Mouse (Mus musculus): ENCODE results near the gene Pole3.

DNA sequence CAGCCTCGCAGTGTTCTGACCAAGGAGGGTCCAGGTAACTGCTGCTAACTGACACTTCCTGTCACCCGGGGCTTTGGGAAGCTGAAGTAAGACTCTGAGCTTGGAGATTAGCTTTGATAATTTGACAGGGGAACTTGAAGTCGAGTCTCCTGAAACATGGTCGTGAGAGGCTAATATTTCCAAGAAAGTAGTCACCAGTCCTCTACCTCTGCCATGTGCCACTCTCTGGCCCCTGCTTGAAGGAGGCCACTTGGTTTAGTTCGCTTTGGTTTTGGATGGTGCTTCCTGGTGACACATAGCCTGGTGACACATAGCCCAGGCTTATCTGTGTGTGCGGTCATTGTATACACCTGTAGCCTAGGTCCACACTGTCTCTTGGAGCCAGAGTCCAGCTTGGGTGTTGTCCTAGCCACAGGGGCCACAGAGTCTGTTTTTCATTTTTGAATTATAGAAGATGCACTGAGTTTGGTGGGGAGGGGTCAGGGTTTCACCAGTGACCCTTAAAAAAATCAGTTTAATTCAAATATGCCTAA, 35.0 kb upstream of the Pole3 start, which contains the start of gene Rgs3:
- TF ChIP-seq POLR2A (IDR thresholded peaks at IDR 0.05; ENCODE audit: insufficient read depth, low read length) (no peak), EP300 (IDR thresholded peaks at IDR 0.05; ENCODE audit: insufficient read depth, low read depth, low read length) (no peak), CTCF (IDR thresholded peaks at IDR 0.05; ENCODE audit: low read depth, low read length) (no peak)

All from ES-Bruce4 (cell line).